Mouse (Mus musculus) liver, embryonic 15.5 days (tissue): ENCODE data around the gene Msi2. TPM values are rescaled to one million over a fixed set of nuclear protein-coding genes. Genes with fewer than 3 reads are reported as not detected.

Experiments
- ATAC-seq: fragments of 200-750 bp; cut with Nextera tagmentation; 2 replicates; pipeline ENCODE4 v1.8.0; 2017; ENCODE audit warnings: moderate number of reproducible peaks, mild to moderate bottlenecking, moderate library complexity; ENCODE audit not compliant: insufficient read depth
- H3K27ac ChIP-seq: fragments of 300-500 bp; sonication (generic); replicated peaks from 2 replicates; pipeline ENCODE4 v1.5.1; 2015; ENCODE audit warnings: mild to moderate bottlenecking, inconsistent platforms
- H3K27me3 ChIP-seq: fragments of 300-500 bp; sonication (generic); 2 replicates; pipeline ENCODE4 v1.6.1; 2015; ENCODE audit warnings: mild to moderate bottlenecking, inconsistent platforms
- H3K36me3 ChIP-seq: fragments of 300-500 bp; sonication (generic); replicated peaks from 2 replicates; pipeline ENCODE4 v1.6.1; 2015; ENCODE audit warnings: moderate library complexity, mild to moderate bottlenecking, inconsistent platforms
- H3K4me1 ChIP-seq: fragments of 300-500 bp; sonication (generic); replicated peaks from 2 replicates; pipeline ENCODE4 v1.6.1; 2015; ENCODE audit warnings: inconsistent platforms
- H3K4me2 ChIP-seq: fragments of 300-500 bp; sonication (generic); 2 replicates; pipeline ENCODE4 v1.6.1; 2015; ENCODE audit warnings: moderate library complexity, mild to moderate bottlenecking, inconsistent platforms
- H3K4me3 ChIP-seq: fragments of 300-500 bp; sonication (generic); replicated peaks from 2 replicates; pipeline ENCODE4 v1.5.1; 2015; ENCODE audit warnings: mild to moderate bottlenecking, inconsistent platforms
- H3K9ac ChIP-seq: fragments of 300-500 bp; sonication (generic); 2 replicates; pipeline ENCODE4 v1.6.1; 2015; ENCODE audit warnings: moderate library complexity, mild to moderate bottlenecking, inconsistent platforms
- H3K9me3 ChIP-seq: fragments of 300-500 bp; sonication (generic); replicated peaks from 2 replicates; pipeline ENCODE4 v1.6.1; 2016; ENCODE audit warnings: inconsistent platforms
- WGBS: fragments of 180-500 bp; shearing (Covaris S2); methylation state at CpG from one replicate; pipeline ENCODE4 v1.1.7; 2015; ENCODE audit warnings: mixed read lengths; ENCODE audit not compliant: insufficient replicate concordance; 5-methylcytosine and 5-hydroxymethylcytosine counted together
- polyA plus RNA-seq: library from polyadenylated mRNA; unstranded; fragments of >200 nt; fragmentation: Nextera tagmentation; extraction: Ambion mirVana; gene quantifications from 2 replicates; pipeline ENCODE4 v1.2.1, GENCODE M21; 2015

Gene Msi2
- polyA plus RNA-seq, 1 experiment from 2014 or later = 3.1 TPM

DNA sequence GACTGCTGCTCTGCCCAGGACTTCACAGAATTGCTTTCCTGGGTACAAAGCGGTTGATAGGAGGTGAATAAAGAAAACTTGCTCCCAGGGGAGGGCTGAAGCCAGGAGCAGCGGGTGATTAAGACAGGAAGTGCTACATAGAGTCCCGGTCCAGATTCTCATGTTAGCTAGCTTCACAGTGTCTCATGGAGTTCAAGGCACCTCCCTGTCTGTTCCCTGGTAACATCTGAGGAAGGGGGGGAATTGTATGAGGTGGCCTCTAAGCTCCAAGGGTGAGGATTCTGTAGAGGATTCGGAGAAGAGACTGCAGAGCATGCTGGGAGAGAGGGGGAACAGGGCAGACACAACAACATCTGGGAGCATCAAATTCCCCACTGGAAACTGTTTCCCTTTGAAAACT is 233.2 kb downstream of the Msi2 start:
- H3K27me3 ChIP-seq = no peaks in the 10 kb centered on the region
- H3K4me3 ChIP-seq = no peak overlapping the region
- H3K4me2 ChIP-seq = no peak overlapping the region
- no peak overlapping the region for H3K27ac ChIP-seq
- H3K36me3 ChIP-seq = no peaks in the 10 kb centered on the region
- H3K4me1 ChIP-seq = peaks cover 5% of the 10 kb centered on the region; the same call in 1 of the 2 replicates
- H3K9ac ChIP-seq = no peak overlapping the region
- no peak for ATAC-seq
- H3K9me3 ChIP-seq = no peaks in the 10 kb centered on the region
- 67% methylated on average over 4 of the region's 4 CpGs for WGBS

DNA sequence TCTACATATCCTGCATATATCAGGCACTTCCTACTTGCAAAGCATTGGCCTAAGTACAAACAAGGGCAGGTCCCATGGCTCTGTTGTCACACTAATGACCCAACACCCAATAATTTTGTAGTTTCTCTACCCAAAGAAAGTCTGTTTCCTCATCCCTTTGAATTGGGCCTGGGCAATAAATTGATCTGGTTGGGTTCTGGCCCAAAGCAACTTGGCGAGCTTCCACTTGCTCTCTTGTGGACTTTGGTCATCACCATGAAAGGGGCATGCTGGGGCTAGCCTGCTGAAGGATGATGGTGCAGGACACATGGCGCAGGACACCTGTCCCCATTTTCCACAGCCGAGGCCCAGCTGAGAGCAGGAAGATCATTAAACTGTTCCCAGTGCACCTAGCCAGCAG is 234.3 kb downstream of the Msi2 start:
- no peak overlapping the region for H3K9ac ChIP-seq
- H3K27me3 ChIP-seq = no peaks in the 10 kb centered on the region
- no peaks in the 10 kb centered on the region for H3K36me3 ChIP-seq
- 65% methylated on average over 3 of the region's 3 CpGs for WGBS
- no peak for ATAC-seq
- peaks cover 5% of the 10 kb centered on the region; the same call in 1 of the 2 replicates for H3K4me1 ChIP-seq
- no peak overlapping the region for H3K4me2 ChIP-seq
- no peak overlapping the region for H3K27ac ChIP-seq
- no peak overlapping the region for H3K4me3 ChIP-seq
- H3K9me3 ChIP-seq = no peaks in the 10 kb centered on the region

DNA sequence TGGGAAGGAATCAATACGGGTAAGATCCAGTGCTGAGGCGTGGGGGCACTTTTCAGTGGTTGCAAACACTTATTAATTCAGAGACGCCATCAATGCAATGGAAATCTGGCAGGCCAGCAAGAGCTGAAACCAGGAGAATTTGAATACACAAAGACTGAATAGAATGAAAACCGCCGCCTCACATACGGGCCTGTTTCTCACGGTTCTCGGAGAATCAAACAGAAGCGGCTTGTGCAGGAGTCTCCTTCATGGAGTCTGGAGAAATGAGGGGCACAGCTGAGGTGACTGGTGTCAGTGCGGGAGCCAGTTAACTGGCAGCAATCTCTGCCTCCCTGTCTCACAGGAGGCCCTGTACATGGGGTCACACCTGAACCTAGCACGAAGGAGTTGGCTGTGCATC is 235.7 kb downstream of the Msi2 start:
- 80% methylated on average over 11 of the region's 11 CpGs for WGBS
- Histone ChIP-seq H3K9me3 (no peaks in the 10 kb centered on the region), H3K27ac (no peak overlapping the region), H3K27me3 (no peaks in the 10 kb centered on the region), H3K4me3 (no peak overlapping the region), H3K4me2 (no peak overlapping the region), H3K36me3 (no peaks in the 10 kb centered on the region), H3K4me1 (peaks cover 5% of the 10 kb centered on the region; the same call in 1 of the 2 replicates), H3K9ac (no peak overlapping the region)
- no peak for ATAC-seq

DNA sequence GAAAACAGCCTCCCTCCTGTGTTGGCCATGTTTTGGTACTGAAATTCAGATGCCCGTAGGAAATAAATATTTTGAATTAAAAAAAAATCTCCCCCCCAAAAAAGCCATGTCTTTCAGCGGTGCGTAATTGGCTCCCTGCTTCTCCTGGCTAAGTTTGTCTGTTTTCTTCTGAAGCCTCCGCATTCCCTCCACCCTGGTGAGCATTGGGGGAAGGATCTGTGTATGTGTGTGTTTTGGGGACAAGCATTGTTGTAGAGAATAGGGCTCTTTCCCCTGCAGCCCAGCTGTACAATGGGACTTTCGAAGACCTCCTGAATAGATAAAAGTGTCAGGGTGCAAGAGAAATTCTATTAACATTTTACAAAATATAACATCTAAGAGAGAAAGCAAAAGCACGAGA is 236.1 kb downstream of the Msi2 start:
- no peaks in the 10 kb centered on the region for H3K36me3 ChIP-seq
- peaks cover 5% of the 10 kb centered on the region; the same call in 1 of the 2 replicates for H3K4me1 ChIP-seq
- ATAC-seq = no peak
- no peaks in the 10 kb centered on the region for H3K9me3 ChIP-seq
- H3K27me3 ChIP-seq = no peaks in the 10 kb centered on the region
- no peak overlapping the region for H3K27ac ChIP-seq
- H3K4me2 ChIP-seq = no peak overlapping the region
- WGBS = 79% methylated on average over 6 of the region's 6 CpGs
- H3K4me3 ChIP-seq = no peak overlapping the region
- H3K9ac ChIP-seq = no peak overlapping the region

DNA sequence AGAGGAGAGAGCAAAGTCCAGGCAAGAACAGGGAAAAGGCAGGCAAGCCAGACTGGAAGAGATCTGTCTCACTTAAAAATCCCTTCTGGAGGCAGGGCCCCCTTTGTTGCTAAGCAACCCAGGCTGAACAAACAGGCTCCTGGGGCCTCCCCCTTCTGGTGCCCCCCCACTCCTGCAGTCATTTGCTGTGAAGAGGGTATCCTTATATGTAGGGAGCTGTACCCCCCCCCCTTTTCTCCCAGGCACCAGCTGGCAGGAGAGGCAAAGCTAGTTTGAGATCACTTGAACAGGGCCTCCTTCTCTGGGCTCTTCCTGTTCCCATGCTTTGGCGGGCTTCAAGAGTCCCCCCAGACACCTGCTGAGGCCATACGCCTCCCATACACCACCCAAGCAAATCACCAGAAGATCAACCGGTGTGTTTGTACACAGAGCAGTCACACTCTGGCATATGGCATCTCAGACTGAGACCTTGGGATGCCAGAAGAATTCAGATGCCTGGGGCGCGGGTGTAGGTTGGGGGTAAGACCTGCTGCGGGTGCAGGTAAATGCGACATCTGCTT is 236.6 kb downstream of the Msi2 start:
- H3K27me3 ChIP-seq = no peaks in the 10 kb centered on the region
- 63% methylated on average over 7 of the region's 7 CpGs for WGBS
- no peak for ATAC-seq
- H3K9me3 ChIP-seq = no peaks in the 10 kb centered on the region
- no peak overlapping the region for H3K4me3 ChIP-seq
- no peak overlapping the region for H3K4me2 ChIP-seq
- H3K36me3 ChIP-seq = no peaks in the 10 kb centered on the region
- H3K27ac ChIP-seq = no peak overlapping the region
- peaks cover 5% of the 10 kb centered on the region; the same call in 1 of the 2 replicates for H3K4me1 ChIP-seq
- H3K9ac ChIP-seq = no peak overlapping the region

DNA sequence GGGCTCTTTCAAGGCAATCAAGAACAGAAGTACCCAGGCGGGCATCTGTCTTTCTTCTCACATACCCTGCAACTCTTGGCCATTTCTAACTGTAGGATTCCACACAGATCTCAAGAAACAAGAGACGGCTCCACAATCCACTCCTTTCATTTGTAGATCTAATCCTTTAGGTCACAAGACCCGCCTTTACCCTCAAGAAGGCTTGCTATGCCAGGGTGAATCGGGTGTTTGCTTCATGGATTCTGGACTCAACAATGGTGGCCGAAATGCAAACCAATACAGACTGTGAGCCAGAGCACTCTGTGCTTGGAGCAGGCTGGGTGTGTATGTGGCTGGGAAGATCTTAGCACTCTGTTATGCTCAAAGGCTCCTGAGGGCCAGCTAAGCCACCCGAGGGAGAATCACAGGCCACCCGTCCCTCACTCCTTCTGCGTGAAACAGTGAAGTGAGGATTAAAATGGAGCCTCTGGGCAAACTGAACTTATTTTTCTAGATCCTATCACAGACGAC is 237.2 kb downstream of the Msi2 start:
- Histone ChIP-seq H3K9ac (no peak overlapping the region), H3K4me2 (no peak overlapping the region), H3K36me3 (no peaks in the 10 kb centered on the region), H3K4me3 (no peak overlapping the region), H3K4me1 (peaks cover 5% of the 10 kb centered on the region; the same call in 1 of the 2 replicates), H3K27ac (no peak overlapping the region), H3K27me3 (no peaks in the 10 kb centered on the region), H3K9me3 (no peaks in the 10 kb centered on the region)
- 62% methylated on average over 9 of the region's 9 CpGs for WGBS
- no peak for ATAC-seq

DNA sequence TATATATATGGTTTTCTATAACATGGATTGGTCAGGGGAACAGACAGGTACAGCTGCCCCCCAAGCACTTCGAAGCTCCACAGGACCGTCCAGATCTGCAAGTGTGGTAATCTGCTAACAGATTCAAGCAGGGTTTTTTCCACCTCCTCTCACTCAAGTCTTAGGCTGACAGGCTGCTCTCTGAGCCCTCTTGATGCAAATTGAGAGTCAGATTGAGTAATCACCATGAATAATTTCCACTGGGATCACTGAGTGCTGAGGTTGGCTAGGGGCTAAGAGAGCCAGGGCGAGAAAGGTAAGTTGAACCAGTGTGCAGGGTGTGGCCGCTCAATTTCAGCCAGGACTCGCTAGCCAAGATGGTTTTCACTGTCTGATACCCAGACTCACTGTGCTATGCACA is 238.8 kb downstream of the Msi2 start:
- WGBS = 71% methylated on average over 5 of the region's 5 CpGs
- Histone ChIP-seq H3K9me3 (no peaks in the 10 kb centered on the region), H3K9ac (no peak overlapping the region), H3K4me3 (no peak overlapping the region), H3K36me3 (no peaks in the 10 kb centered on the region), H3K4me1 (peaks cover 5% of the 10 kb centered on the region; the same call in 1 of the 2 replicates), H3K27ac (no peak overlapping the region), H3K4me2 (no peak overlapping the region), H3K27me3 (no peaks in the 10 kb centered on the region)
- ATAC-seq = no peak

DNA sequence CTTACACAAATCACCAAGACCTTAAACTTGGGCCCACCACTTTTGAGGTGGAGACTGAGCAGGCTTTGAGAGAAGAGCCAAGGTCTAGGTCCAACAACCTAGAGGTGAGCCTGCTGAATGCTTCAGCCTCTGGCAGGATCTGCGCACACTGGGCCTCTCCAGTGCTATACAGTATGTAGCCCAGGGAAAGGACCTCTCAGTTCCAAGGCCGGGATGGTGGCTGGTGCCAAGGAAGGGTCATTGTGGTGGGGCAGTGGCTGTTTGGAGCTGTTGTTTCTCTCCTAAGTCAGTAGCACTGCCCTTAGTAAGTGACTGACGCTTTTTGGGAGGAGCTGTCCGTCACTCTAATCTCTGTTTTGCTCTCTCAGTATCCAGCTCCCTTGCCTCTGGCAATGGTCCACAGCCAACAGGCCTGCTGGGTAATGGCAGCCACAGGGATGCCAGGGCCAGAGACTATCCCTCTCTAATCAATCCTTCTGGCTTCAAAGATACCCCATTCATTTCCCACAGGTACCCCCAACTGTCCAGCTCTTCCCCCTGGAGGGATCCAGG is 243.3 kb downstream of the Msi2 start:
- Histone ChIP-seq H3K9ac (no peak overlapping the region), H3K4me3 (no peak overlapping the region), H3K27ac (no peak overlapping the region), H3K36me3 (no peaks in the 10 kb centered on the region), H3K9me3 (no peaks in the 10 kb centered on the region), H3K4me1 (no peaks in the 10 kb centered on the region; the same call in 1 of the 2 replicates), H3K27me3 (no peaks in the 10 kb centered on the region), H3K4me2 (no peak overlapping the region)
- 66% methylated on average over 4 of the region's 4 CpGs for WGBS
- no peak for ATAC-seq

DNA sequence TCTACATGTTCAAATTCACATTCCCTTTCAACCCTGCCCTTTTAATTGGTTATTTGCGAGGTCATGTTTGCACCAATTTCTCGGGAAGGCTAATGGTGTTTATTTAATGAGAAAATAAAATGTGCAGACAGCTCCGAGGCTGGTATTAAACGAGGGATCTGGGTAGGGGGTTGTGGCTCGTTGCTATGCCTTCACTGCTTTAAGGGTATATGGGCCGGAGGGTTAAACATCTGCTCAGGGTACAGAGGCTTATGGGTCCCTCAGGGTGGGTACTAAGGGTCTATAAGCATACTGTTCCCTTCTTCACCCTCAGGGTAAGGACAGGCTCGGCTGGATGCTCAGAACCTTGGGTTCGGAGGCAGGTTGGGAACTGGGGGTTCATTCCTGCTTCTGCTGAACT is 245.6 kb downstream of the Msi2 start:
- Histone ChIP-seq H3K36me3 (no peaks in the 10 kb centered on the region; the same call in 1 of the 2 replicates), H3K4me2 (no peak overlapping the region), H3K9ac (no peak overlapping the region), H3K4me3 (no peak overlapping the region), H3K27me3 (no peaks in the 10 kb centered on the region), H3K9me3 (no peaks in the 10 kb centered on the region), H3K4me1 (no peaks in the 10 kb centered on the region; the same call in 1 of the 2 replicates), H3K27ac (no peak overlapping the region)
- no peak for ATAC-seq
- 74% methylated on average over 8 of the region's 8 CpGs for WGBS

DNA sequence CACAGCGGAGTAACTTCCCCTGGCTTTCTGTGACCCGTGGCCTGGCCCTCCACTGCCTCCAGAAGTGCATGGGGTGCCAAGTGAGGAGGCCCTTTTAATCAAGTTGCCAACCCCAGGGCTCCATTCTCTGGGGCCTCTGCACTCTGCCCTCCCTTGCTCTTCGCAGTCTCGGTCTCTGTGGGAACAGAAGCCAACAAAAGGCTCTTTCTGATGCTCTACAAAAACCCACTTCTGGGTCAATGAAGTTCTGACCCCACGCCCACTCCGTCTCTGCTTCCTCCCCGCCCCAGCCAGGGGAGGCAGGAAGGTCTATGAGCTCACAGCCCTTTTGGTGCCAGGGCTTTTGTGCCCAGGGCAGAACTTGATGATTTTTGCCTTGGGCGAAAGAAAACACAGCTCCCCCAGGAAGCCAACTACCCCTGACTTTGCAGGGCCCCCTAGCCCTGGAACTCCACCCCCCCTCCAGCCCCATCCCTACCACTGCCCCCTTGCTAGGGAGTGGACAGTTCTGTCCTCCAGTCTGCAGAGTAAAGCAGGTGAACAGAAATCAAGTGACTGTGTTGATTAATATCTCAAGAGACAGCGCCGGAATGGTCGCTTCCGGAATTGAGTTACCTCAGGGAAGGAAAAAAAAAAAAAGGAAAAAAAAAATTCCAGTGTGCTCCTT is 246.2 kb downstream of the Msi2 start:
- H3K9me3 ChIP-seq = no peaks in the 10 kb centered on the region
- 79% methylated on average over 12 of the region's 12 CpGs for WGBS
- ATAC-seq = no peak
- H3K27ac ChIP-seq = no peak overlapping the region
- no peaks in the 10 kb centered on the region; the same call in 1 of the 2 replicates for H3K4me1 ChIP-seq
- no peak overlapping the region for H3K4me2 ChIP-seq
- no peaks in the 10 kb centered on the region; the same call in 1 of the 2 replicates for H3K36me3 ChIP-seq
- H3K4me3 ChIP-seq = no peak overlapping the region
- no peak overlapping the region for H3K9ac ChIP-seq
- no peaks in the 10 kb centered on the region for H3K27me3 ChIP-seq

DNA sequence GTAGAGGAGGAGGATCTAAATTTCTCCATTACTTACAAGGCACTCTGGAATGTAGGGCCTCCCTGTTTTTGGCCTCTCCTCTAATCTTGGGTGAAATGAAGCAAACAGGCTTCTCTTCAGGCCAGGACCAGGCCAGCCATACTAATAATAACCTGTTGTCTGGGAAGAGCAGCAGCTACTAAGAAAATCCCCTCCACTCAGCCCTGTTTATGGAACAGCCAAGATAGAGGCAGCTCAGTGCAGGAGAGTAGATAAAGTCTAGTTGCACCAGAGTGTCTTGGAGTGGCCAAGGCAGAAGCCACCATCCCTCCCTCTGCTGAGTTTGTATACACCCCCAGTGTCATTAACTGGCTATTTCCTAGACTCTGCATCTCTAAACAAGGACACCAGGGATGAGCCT is 247.7 kb downstream of the Msi2 start:
- ATAC-seq = no peak
- H3K4me2 ChIP-seq = no peak overlapping the region
- H3K27me3 ChIP-seq = no peaks in the 10 kb centered on the region
- no peaks in the 10 kb centered on the region; the same call in 1 of the 2 replicates for H3K4me1 ChIP-seq
- H3K4me3 ChIP-seq = no peak overlapping the region
- H3K36me3 ChIP-seq = no peaks in the 10 kb centered on the region; the same call in 1 of the 2 replicates
- no peaks in the 10 kb centered on the region for H3K9me3 ChIP-seq
- no peak overlapping the region for H3K9ac ChIP-seq
- H3K27ac ChIP-seq = no peak overlapping the region
